Mouse (Mus musculus): ENCODE measurements around the gene Efcab7.

DNA sequence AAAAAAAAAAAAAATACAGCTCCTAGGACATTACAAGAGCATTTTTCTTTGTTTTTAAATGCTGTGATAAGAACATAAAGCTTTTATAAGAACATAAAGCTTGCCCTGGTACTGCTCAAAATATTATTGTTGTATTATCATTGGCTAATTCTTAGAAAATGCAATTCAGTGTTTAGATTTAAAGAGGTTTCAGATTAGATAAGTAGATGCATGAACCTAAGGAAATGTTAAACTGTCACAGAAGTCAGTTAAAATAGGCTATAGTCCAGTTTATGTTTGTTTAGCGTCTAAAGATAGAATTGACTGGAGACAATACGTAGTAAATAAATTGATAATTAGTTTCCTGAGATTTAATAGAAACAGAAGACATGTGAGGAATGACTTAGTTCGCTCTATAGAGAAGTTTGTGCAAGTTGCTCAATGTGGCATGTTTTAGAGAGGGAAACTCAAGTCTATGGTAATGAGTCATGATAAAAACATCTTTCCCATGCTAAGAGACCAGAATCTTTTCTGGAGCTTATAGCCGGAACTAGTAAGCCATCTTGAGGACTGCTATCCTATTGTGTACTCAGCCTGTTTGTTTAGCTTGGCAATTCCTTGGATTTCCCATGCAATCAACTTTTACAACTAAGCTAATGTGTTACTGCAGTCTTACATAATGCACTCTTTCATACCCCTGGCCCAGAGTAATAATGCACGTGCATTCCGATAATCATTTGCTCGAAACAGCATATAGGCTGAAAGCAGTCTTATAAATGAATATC is 12.1 kb upstream of the Efcab7 start:
- TF ChIP-seq POLR2A (IDR thresholded peaks at IDR 0.05; ENCODE audit: insufficient read depth, low read depth, low read length) (no peak), CTCF (IDR thresholded peaks at IDR 0.05) (no peak), EP300 (IDR thresholded peaks at IDR 0.05; ENCODE audit: insufficient read depth, low read depth, low read length) (no peak)

Data from heart, adult 2 months (tissue).